Mouse (Mus musculus) telencephalon, adult 2 months (tissue): ENCODE data around the gene Rai1.

Experiments
- DNase-seq: peaks from one replicate; pipeline ENCODE4 v3.0.0-alpha.2; 2011; ENCODE audit warnings: low read depth, low spot score

The Rai1 gene

GRCm38 (mm10) chr11:60127863-60128512, 23.2 kb downstream of the Rai1 start:
- DNase-seq = no peak

DNA sequence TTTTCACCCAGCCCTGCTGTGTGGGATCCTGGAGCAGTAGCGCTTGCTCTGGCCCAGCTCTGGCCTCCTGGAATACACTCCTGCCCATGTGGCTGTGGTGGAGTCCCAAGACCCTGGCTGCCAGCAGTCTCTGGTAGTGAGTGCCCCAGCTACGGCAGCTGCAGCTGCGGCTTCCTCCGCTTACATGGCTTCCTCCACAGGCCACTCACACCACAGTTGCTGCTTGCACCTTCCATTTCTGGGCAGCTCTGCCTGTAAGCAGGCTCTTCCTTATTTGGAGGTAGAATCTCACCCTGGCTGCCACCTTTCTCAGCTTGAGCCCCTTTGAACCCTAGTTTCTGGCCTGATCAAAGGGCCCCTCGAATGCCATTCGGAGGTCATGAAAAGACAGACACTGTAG, 25.7 kb downstream of the Rai1 start:
- no peak for DNase-seq

DNA sequence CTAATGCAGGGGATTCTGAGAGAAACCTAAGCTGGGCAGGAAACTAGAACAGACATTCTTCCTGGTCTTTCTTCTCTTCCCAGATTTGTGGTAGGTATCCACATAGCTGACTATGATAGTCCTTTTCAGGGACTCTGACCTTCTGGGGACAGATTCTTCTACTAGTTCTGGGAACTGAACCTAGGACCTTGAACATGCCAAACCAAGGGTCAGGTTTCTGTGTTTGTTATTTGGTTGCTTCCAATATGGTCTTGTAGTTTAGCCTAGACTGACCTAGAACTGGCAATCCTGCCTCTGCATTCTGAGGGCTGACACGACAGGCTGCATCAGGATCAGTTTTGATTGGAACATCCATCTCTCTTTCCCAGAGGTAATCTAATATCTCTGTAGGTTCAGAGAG, 27.2 kb downstream of the Rai1 start:
- no peak for DNase-seq

- DNase-seq = no peak
Measured at GRCm38 (mm10) chr11:60136491-60136890, 31.7 kb downstream of the Rai1 start.

- no peak for DNase-seq
Measured at GRCm38 (mm10) chr11:60137170-60137569, 32.4 kb downstream of the Rai1 start.

GRCm38 (mm10) chr11:60139141-60139733, 34.4 kb downstream of the Rai1 start:
- DNase-seq = peak; percentile 47

GRCm38 (mm10) chr11:60139734-60140371, 35.0 kb downstream of the Rai1 start:
- DNase-seq = no peak

DNA sequence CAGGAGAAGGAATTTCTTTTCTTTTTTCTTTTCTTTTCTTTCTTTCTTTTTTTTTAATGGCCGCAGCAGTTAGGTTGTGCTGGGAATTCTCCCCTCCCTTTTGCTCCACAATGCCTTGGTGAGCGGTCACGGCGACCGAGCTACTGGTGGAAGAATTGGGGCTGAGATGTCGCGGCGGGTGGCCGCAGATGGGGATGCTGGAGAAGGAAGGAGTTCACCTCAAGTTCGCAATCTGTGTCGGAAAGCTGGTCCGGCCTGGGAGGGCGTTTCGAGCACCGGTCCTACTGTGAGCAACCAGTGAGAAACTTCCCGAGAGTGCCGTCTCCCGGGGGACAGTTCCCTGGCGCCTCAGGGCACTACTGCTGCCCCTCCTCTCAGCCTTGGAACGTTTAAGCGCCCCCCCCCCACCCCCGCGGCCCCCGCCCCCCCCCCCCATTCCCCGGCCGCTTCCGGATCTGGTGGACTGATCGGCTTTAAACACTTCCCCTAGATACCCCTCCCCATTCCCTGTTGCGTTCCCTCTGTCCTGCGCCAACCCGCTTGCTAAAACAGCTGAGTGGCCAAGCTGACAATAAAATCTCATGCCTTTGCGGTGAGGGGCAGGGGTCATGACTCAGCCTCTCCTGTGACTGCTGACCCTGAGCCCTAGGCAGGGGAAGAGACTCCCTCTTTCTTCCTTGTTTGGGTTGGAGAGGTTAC, 35.9 kb downstream of the Rai1 start:
- DNase-seq = no peak

DNA sequence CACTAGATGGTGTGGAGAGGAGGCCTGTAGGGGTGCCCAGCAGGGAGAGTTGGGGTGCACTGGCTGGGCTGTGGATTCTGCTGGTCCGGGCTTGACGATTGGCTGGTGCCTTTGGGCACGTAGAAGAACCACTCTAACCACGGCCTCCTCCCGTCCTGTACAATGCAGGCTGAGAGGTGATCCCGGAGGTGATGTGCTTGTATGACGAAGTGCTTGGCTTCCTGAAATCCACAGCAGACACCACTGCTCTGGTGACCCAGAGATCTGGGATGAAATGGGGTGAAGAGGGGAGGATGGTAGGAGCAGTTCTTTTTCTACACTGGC, 36.4 kb downstream of the Rai1 start:
- DNase-seq = no peak

DNA sequence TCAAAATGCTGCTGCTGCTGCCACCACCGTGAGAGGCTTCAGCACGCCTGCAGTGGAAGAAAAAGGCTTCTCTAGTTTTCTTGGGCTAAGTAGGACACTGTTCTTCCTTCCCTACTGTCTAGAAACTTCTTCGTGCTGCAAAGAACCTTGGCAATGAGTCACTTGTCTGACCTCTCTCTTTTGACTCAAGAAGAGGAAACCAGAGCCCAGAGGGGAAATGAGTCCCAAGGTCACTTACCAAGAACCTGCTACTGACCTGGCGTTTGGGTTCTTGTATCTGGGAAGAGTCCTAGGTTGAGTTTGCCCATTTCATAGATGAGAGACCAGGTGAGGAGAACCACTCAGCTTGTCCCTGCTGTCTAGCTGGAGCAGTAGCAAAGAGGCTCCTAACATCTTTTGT, 38.3 kb downstream of the Rai1 start:
- DNase-seq = no peak

DNA sequence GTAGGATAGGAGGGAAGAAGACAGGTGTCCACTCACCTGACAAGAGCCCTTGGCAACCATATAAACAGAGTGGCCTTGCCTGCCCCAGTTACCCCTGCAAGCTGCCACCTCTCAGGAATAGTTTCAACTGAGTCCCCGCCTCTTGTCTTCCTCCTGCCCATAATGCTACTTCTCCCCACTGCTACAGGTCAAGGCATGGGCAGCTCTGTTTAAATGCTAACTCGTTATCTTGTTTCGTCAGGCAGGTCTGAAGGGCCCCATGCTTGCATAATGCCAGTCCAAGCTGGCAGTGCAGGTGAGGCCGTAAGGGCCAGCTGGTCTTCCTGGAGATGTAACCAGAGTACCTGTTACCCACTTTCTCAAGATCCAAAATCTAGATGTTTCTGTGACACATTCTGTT, 41.4 kb downstream of the Rai1 start:
- no peak for DNase-seq

DNA sequence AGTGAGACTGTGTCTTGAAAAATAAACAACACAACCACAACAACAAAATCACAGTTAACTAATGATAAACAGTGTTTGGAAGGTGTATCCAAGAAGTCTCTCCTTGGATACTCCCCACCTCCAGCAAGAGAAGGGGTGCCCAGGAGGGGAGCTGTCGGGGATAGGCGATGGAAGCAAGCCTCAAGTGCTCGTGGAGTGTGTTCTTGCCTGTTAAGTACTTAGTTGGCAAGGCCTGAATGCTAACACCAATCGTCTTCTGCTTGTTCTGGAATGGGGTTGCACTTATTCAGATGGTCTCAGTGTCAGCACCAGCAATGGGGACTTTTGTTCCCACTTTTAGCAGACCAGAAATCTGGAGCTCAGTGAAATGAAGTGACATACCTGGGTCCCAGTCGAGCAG, 43.8 kb downstream of the Rai1 start:
- no peak for DNase-seq

GRCm38 (mm10) chr11:60149086-60149485, 44.3 kb downstream of the Rai1 start:
- no peak for DNase-seq

DNA sequence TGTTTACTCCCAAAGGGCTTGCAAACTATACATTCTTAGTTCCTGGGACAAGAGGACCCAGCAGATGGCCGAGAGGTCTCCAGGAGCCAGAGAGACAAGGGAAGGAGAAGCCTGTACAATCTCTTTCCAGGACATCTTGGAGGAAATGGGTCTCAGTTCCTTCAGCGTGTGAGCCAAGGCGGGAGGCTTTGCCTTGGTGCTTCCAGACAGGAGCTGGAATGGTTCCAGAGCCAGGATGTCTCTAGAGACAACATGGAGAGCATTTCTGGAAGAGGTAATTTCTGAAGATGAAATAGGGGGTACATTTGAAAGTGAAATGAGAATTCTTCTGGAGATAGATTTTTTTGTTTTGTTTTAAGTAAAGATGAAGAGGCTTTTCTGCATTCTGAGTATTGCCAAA, 45.9 kb downstream of the Rai1 start:
- no peak for DNase-seq

GRCm38 (mm10) chr11:60152339-60152738, 47.5 kb downstream of the Rai1 start:
- no peak for DNase-seq

DNA sequence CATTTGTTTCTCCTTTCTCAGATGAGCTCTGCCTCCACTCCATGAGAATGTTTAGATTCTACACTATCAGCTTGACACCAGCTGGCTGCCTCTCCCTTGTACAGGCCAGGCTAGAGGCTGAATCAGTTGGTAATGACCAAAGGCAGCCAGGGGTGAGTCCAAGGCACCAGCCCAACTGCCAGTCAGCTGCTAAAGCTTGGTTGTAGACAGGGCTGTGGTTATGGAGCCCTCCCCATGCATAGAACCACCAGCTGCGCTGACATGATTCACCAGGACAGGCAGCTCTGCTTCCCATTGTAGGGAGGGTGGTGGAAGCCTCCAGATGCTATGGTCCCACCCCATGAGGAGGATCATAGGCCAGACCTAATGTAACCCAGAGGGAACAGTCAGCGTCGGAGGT, 49.1 kb downstream of the Rai1 start:
- no peak for DNase-seq

- no peak for DNase-seq
Measured at GRCm38 (mm10) chr11:60155690-60156089, 50.9 kb downstream of the Rai1 start.

GRCm38 (mm10) chr11:60158271-60158670, 53.5 kb downstream of the Rai1 start:
- DNase-seq = no peak

DNA sequence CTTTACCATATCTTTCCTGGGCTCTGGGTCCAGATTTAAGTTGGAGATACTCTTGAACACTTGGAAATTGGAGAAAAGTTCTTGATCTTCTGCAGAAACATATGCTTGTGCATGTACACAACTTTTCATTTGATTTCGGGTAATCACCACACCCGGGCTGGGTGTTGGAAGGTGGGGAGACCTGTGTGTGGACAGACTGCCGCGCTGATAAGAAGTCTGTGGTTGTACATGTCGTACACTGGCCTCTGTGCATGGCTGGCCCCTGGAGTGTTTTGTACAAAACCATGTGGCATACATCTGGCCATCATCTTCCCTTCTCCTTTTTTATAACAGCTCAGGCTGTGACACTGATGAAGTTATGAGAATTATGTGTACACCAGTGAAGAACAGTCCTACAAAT, 55.1 kb downstream of the Rai1 start:
- DNase-seq = no peak

DNA sequence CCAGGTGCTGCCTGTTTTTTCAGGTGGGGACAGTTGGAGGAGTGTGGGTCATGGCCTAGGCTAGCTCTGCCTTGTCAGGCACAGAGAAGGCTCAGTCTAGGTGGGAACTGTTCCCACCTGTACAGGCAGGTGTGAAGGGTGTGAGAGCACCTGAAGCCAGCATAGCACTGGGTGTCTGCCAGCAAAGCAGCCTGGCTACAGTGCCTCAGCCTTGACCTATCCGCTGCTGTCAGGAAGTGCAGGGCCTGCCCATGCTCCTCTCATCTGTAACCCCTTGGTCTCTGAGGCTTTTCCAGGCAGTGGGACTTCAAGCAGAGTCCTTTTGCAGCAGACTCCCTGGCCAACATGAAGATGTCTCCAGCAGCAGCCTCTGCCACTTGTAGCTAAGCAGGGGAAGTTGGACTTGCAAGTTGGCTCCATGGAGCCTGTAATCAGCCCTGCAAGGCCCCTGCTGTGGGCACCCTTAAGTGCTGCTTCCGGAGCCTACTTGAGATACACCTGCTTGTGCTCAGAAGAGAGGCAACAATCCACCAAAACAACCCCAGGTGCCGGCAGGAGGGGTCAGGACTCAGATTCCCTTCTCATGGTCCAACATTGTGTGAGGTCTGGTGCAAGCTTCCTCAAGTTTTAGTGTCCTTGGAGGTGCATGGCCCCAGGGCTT, 55.8 kb downstream of the Rai1 start:
- DNase-seq = no peak

DNA sequence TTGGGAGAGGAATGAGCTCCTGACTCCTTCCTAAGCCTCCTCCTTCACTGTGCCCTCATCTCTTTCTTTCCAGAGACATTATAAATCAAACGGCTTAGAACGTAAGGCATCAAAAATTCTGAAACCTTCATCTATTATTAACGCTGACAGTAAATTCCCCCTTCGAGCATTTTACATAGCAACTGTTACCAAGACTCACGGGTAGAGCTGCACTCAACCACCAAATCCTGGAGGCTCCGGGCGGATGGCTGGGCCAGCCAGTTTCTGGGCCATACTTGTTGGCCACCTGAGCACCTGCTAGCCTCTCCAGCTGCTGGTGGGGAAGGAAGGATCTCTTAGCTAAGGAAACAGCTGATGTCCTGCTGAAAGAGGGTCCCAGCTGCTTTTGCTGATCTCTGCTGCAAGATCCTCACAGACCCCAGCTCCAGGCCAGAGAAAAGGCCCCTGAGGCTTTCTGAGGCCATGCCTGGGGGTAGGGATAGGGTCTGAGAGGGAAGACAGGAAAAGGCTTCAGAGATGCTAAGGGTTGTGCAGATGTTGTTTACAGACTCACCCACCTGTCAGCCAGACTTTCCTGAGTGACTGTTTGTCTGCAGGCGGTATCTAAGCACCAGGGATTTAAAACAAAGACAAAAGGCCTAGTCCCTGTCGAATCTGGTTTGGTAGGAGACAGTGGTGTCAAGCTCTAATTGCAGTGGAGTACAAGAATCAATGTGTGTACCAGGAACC, 56.5 kb downstream of the Rai1 start:
- no peak for DNase-seq

- no peak for DNase-seq
Measured at GRCm38 (mm10) chr11:60162547-60162946, 57.7 kb downstream of the Rai1 start.
